Mouse (Mus musculus): ENCODE data around the gene Sik2. TPM values are rescaled to one million over a fixed set of nuclear protein-coding genes. Genes with fewer than 3 reads are reported as not detected.

The Sik2 gene
- polyA plus RNA-seq, 1 experiment from 2014 or later: 15.7 TPM

DNA sequence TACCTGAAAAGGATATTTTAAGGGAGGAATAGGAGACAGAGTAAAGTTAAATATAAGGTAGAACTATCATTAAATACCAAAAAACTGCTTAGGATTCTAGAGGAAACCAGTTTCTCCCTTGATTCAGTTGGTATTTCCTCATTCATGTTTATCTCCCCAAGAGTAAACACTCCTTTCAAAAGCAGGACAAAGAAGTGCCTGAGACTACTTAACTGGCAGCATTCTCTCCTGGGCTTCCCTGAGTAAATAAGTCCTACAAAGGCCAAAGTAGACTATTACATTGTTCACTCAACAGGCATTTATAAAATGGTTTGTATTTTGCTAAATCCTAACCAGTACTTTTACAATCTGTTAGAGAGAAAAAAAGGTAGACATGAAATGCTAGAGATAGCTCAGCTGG is 22.2 kb downstream of the Sik2 start:
- Histone ChIP-seq H3K4me2 (no peak overlapping the region), H3K36me3 (ENCODE audit: insufficient read depth) (no peaks in the 10 kb centered on the region), H3K27me3 (ENCODE audit: insufficient read depth, low read length) (no peaks in the 10 kb centered on the region), H3K4me3 (ENCODE audit: low read depth, low read length) (no peak overlapping the region), H3K4me1 (ENCODE audit: insufficient read depth) (no peaks in the 10 kb centered on the region), H3K9me3 (ENCODE audit: low read depth, low read length) (no peaks in the 10 kb centered on the region), H3K9ac (no peak overlapping the region), H3K27ac (ENCODE audit: low read depth) (no peak overlapping the region)
- no peak for ATAC-seq (ENCODE audit: insufficient read depth)
- peak; percentile 33 for DNase-seq
- no peak for TF ChIP-seq CTCF (IDR thresholded peaks at IDR 0.05; ENCODE audit: low read depth)

DNA sequence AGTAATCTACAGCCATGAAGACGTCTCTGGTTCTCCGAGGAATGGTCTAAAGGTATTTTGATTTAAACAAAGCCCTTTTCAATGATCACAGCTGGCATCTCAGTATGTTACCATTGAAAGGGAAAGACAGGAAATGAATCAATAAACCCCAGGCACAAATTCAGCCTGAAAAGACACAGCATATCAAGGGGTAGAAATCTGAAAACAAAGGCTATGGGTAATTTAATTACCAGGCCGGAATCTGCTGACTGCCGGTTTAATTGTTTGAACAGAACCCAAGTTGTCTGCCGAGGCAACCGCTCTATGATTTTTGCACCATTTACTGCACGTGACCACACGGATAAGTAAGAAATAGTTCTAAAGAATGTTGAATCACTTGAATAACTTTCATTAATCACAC is 22.8 kb downstream of the Sik2 start:
- H3K4me1 ChIP-seq (ENCODE audit: insufficient read depth): no peaks in the 10 kb centered on the region
- TF ChIP-seq CTCF (IDR thresholded peaks at IDR 0.05; ENCODE audit: low read depth): no peak
- no peaks in the 10 kb centered on the region for H3K27me3 ChIP-seq (ENCODE audit: insufficient read depth, low read length)
- H3K9me3 ChIP-seq (ENCODE audit: low read depth, low read length): no peaks in the 10 kb centered on the region
- no peak overlapping the region for H3K4me3 ChIP-seq (ENCODE audit: low read depth, low read length)
- H3K9ac ChIP-seq: no peak overlapping the region
- no peak overlapping the region for H3K27ac ChIP-seq (ENCODE audit: low read depth)
- DNase-seq (peak; percentile 23), ATAC-seq (ENCODE audit: insufficient read depth) (no peak)
- no peak overlapping the region for H3K4me2 ChIP-seq
- H3K36me3 ChIP-seq (ENCODE audit: insufficient read depth): no peaks in the 10 kb centered on the region
- 41% methylated on average over 8 of the region's 8 CpGs for WGBS

- Histone ChIP-seq H3K4me3 (ENCODE audit: low read depth, low read length) (no peak overlapping the region), H3K4me1 (ENCODE audit: insufficient read depth) (no peaks in the 10 kb centered on the region), H3K36me3 (ENCODE audit: insufficient read depth) (no peaks in the 10 kb centered on the region), H3K27me3 (ENCODE audit: insufficient read depth, low read length) (no peaks in the 10 kb centered on the region), H3K9ac (no peak overlapping the region), H3K27ac (ENCODE audit: low read depth) (no peak overlapping the region), H3K9me3 (ENCODE audit: low read depth, low read length) (no peaks in the 10 kb centered on the region), H3K4me2 (no peak overlapping the region)
- DNase-seq (no peak), ATAC-seq (ENCODE audit: insufficient read depth) (no peak)
- 89% methylated on average over 4 of the region's 4 CpGs for WGBS
- TF ChIP-seq CTCF (IDR thresholded peaks at IDR 0.05; ENCODE audit: low read depth): no peak
These were observed 27.2 kb downstream of the Sik2 start for GRCm38 (mm10) chr9:50981499-50982190.

DNA sequence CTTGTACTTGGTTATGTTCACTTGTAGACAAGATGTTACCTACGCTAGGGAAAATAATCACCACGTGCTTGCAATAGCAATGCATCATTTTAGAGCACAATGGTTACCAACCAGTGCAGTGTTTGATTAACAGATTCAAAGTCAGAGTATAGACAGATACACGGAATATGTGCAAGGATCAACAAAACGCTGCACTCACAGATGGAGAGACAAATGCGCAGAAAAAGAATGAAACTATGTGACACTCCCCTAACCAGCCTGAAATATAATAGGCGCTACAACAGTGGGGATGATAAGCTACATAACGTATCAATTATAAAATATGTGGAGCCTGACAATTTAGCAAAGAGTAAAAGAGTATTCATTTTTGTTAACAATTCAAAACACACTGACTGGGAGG is 34.2 kb downstream of the Sik2 start:
- Histone ChIP-seq H3K4me1 (ENCODE audit: insufficient read depth) (no peaks in the 10 kb centered on the region; the same call in 1 of the 2 replicates), H3K9ac (no peak overlapping the region), H3K27ac (ENCODE audit: low read depth) (no peak overlapping the region), H3K36me3 (ENCODE audit: insufficient read depth) (no peaks in the 10 kb centered on the region), H3K9me3 (ENCODE audit: low read depth, low read length) (no peaks in the 10 kb centered on the region), H3K4me2 (no peak overlapping the region), H3K4me3 (ENCODE audit: low read depth, low read length) (no peak overlapping the region), H3K27me3 (ENCODE audit: insufficient read depth, low read length) (no peaks in the 10 kb centered on the region)
- no peak for ATAC-seq (ENCODE audit: insufficient read depth)
- DNase-seq: no peak
- TF ChIP-seq CTCF (IDR thresholded peaks at IDR 0.05; ENCODE audit: low read depth): no peak
- 85% methylated on average over 7 of the region's 7 CpGs for WGBS

- H3K4me1 ChIP-seq (ENCODE audit: insufficient read depth): no peaks in the 10 kb centered on the region; the same call in 1 of the 2 replicates
- H3K36me3 ChIP-seq (ENCODE audit: insufficient read depth): no peaks in the 10 kb centered on the region
- peak; percentile 11 for DNase-seq
- H3K4me3 ChIP-seq (ENCODE audit: low read depth, low read length): no peak overlapping the region
- no peaks in the 10 kb centered on the region for H3K27me3 ChIP-seq (ENCODE audit: insufficient read depth, low read length)
- H3K4me2 ChIP-seq: no peak overlapping the region
- no peak for ATAC-seq (ENCODE audit: insufficient read depth)
- no peak for TF ChIP-seq CTCF (IDR thresholded peaks at IDR 0.05; ENCODE audit: low read depth)
- 72% methylated on average over 4 of the region's 4 CpGs for WGBS
- no peaks in the 10 kb centered on the region for H3K9me3 ChIP-seq (ENCODE audit: low read depth, low read length)
- H3K9ac ChIP-seq: no peak overlapping the region
- no peak overlapping the region for H3K27ac ChIP-seq (ENCODE audit: low read depth)
These were observed 38.5 kb downstream of the Sik2 start for GRCm38 (mm10) chr9:50970413-50970812.

- Histone ChIP-seq H3K27ac (ENCODE audit: low read depth) (no peak overlapping the region), H3K4me1 (ENCODE audit: insufficient read depth) (no peaks in the 10 kb centered on the region; the same call in 1 of the 2 replicates), H3K4me2 (no peak overlapping the region), H3K27me3 (ENCODE audit: insufficient read depth, low read length) (no peaks in the 10 kb centered on the region), H3K9ac (no peak overlapping the region), H3K4me3 (ENCODE audit: low read depth, low read length) (no peak overlapping the region), H3K36me3 (ENCODE audit: insufficient read depth) (no peaks in the 10 kb centered on the region), H3K9me3 (ENCODE audit: low read depth, low read length) (no peaks in the 10 kb centered on the region)
- ATAC-seq (ENCODE audit: insufficient read depth) (no peak), DNase-seq (no peak)
- no peak for TF ChIP-seq CTCF (IDR thresholded peaks at IDR 0.05; ENCODE audit: low read depth)
- 85% methylated on average over 3 of the region's 3 CpGs for WGBS
These were observed 39.6 kb downstream of the Sik2 start for GRCm38 (mm10) chr9:50969266-50969665.

DNA sequence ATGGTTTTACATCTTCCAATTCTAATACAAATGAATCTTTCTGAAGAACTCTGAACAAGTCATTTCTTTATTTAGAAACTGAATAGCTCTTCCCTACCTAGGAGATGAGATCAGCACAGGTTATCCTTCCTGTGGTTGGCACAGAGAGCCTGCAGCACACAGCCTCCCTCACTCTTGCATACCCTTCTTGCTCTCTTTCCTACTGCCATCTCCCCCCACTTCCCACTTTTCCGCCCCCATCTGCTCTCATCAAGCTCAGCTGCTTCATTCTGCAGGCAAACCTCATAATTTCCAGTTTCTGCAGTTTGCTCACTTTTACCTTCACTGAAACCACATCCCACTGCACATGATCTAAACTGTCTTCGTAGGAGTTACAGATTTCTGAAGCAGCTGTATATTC is 42.6 kb downstream of the Sik2 start:
- ATAC-seq (ENCODE audit: insufficient read depth) (no peak), DNase-seq (no peak)
- Histone ChIP-seq H3K9ac (no peak overlapping the region), H3K9me3 (ENCODE audit: low read depth, low read length) (no peaks in the 10 kb centered on the region), H3K4me3 (ENCODE audit: low read depth, low read length) (no peak overlapping the region), H3K27me3 (ENCODE audit: insufficient read depth, low read length) (no peaks in the 10 kb centered on the region), H3K27ac (ENCODE audit: low read depth) (no peak overlapping the region; the same call in 1 of the 2 replicates), H3K4me1 (ENCODE audit: insufficient read depth) (no peaks in the 10 kb centered on the region; the same call in 1 of the 2 replicates), H3K4me2 (no peak overlapping the region), H3K36me3 (ENCODE audit: insufficient read depth) (no peaks in the 10 kb centered on the region)
- TF ChIP-seq CTCF (IDR thresholded peaks at IDR 0.05; ENCODE audit: low read depth): no peak
- 58% methylated on average over 2 of the region's 2 CpGs for WGBS

All from lung, embryonic 14.5 days (tissue).